Mouse (Mus musculus) CH12.LX (cell line): Measurements from ENCODE around the gene 2200002J24Rik. TPM values are rescaled to one million over a fixed set of nuclear protein-coding genes. Genes with fewer than 3 reads are reported as not detected.

ENCODE experiments used
- DNase-seq: peaks from one replicate; pipeline ENCODE4 v3.0.0-alpha.2; 2013; ENCODE audit errors: extremely low read depth
- H3K27ac ChIP-seq: 2 replicates; pipeline ENCODE4 v1.5.1; 2012; ENCODE audit warnings: low read depth, mild to moderate bottlenecking, control low read depth, moderate library complexity; ENCODE audit not compliant: insufficient read depth
- H3K27me3 ChIP-seq: replicated peaks from 2 replicates; pipeline ENCODE3; 2012; ENCODE audit warnings: inconsistent platforms
- H3K36me3 ChIP-seq, 2 experiments: replicated peaks in 1 of 2; 2 replicates each; pipeline versions ENCODE3 to v1.6.1; 2012; ENCODE audit warnings: inconsistent platforms in 1 of 2, low read length in 1 of 2, mild to moderate bottlenecking in 1 of 2, mixed read lengths in 1 of 2, moderate library complexity in 1 of 2; ENCODE audit not compliant: control insufficient read depth in 1 of 2, insufficient read depth in 1 of 2
- H3K4me1 ChIP-seq, 2 experiments: 2 replicates each; pipeline ENCODE4 v1.6.1; 2012; ENCODE audit warnings: inconsistent platforms in 1 of 2, moderate library complexity in 1 of 2; ENCODE audit not compliant: insufficient read depth in 2 of 2, control insufficient read depth in 1 of 2
- H3K4me2 ChIP-seq: 2 replicates; pipeline ENCODE4 v1.6.1; 2012; ENCODE audit warnings: low read depth, mild to moderate bottlenecking, control low read depth; ENCODE audit not compliant: poor library complexity, insufficient read depth, severe bottlenecking
- H3K4me3 ChIP-seq, 3 experiments: fragments of 150-350 bp in 1 of 3; sonication (generic) in 1 of 3; replicated peaks in 1 of 3; 2 replicates each; pipeline versions ENCODE3 to v1.5.1; 2011 to 2012; ENCODE audit warnings: low read depth in 2 of 3, low read length in 2 of 3, mild to moderate bottlenecking in 2 of 3, moderate library complexity in 2 of 3, control low read depth in 1 of 3, improper control_type of control experiment in 1 of 3, inconsistent platforms in 1 of 3, mixed read lengths in 1 of 3; ENCODE audit not compliant: poor library complexity in 1 of 3
- H3K79me2 ChIP-seq: replicated peaks from 2 replicates; pipeline ENCODE4 v1.6.1; 2012; ENCODE audit warnings: mild to moderate bottlenecking, moderate library complexity; ENCODE audit not compliant: control insufficient read depth, poor library complexity, insufficient read depth, severe bottlenecking; ENCODE audit errors: extremely low read depth
- H3K9ac ChIP-seq: 2 replicates; pipeline ENCODE4 v1.6.1; 2012; ENCODE audit warnings: low read depth, mild to moderate bottlenecking, control low read depth, moderate library complexity; ENCODE audit not compliant: insufficient read depth
- H3K9me3 ChIP-seq: replicated peaks from 2 replicates; pipeline ENCODE3; 2012; ENCODE audit warnings: low read length, inconsistent platforms, mixed read lengths
- CHD1 ChIP-seq: IDR thresholded peaks from 2 replicates; pipeline ENCODE4 v1.6.1; 2012; ENCODE audit warnings: low read depth, low read length, improper control_type of control experiment, inconsistent platforms
- CHD2 ChIP-seq: IDR thresholded peaks from 2 replicates; pipeline ENCODE4 v1.6.1; 2011; ENCODE audit warnings: low read length, improper control_type of control experiment
- E2F4 ChIP-seq: IDR thresholded peaks from 2 replicates; pipeline ENCODE4 v1.6.1; 2011; ENCODE audit warnings: low read depth, low read length, improper control_type of control experiment; ENCODE audit not compliant: insufficient replicate concordance
- EP300 ChIP-seq: IDR thresholded peaks from 2 replicates; pipeline ENCODE4 v1.6.1; 2011; ENCODE audit warnings: low read length, improper control_type of control experiment
- GABPA ChIP-seq: IDR thresholded peaks from 2 replicates; pipeline ENCODE4 v1.6.1; 2012; ENCODE audit warnings: low read depth, low read length, improper control_type of control experiment, inconsistent platforms; ENCODE audit not compliant: insufficient replicate concordance
- IRF4 ChIP-seq: IDR thresholded peaks from 2 replicates; pipeline ENCODE4 v1.6.1; 2014; ENCODE audit warnings: low read depth, mild to moderate bottlenecking, inconsistent platforms, low read length, improper control_type of control experiment
- KAT2A ChIP-seq: IDR thresholded peaks from 2 replicates; pipeline ENCODE4 v1.6.1; 2012; ENCODE audit warnings: low read length, improper control_type of control experiment, inconsistent platforms; ENCODE audit not compliant: insufficient replicate concordance
- MAX ChIP-seq: IDR thresholded peaks from 2 replicates; pipeline ENCODE4 v1.6.1; 2011; ENCODE audit warnings: low read length, improper control_type of control experiment
- MAZ ChIP-seq: IDR thresholded peaks from 2 replicates; pipeline ENCODE4 v1.6.1; 2012; ENCODE audit warnings: low read depth, mild to moderate bottlenecking, inconsistent platforms, low read length, improper control_type of control experiment, moderate library complexity
- MEF2A ChIP-seq: IDR thresholded peaks from 2 replicates; pipeline ENCODE4 v1.6.1; 2014; ENCODE audit warnings: low read depth, mild to moderate bottlenecking, inconsistent platforms, low read length, improper control_type of control experiment, borderline replicate concordance
- MXI1 ChIP-seq: IDR thresholded peaks from 2 replicates; pipeline ENCODE4 v1.6.1; 2011; ENCODE audit warnings: mild to moderate bottlenecking, low read depth, low read length, improper control_type of control experiment
- NRF1 ChIP-seq: IDR thresholded peaks from 2 replicates; pipeline ENCODE4 v1.6.1; 2014; ENCODE audit warnings: low read depth, mild to moderate bottlenecking, inconsistent platforms, low read length, improper control_type of control experiment, moderate library complexity
- POLR2A ChIP-seq: IDR thresholded peaks from 2 replicates; pipeline ENCODE4 v1.6.1; 2011; ENCODE audit warnings: low read depth, mild to moderate bottlenecking, improper control_type of control experiment, low read length
- POLR2AphosphoS2 ChIP-seq: IDR thresholded peaks from 2 replicates; pipeline ENCODE4 v1.6.1; 2011; ENCODE audit warnings: low read depth, low read length, improper control_type of control experiment
- RAD21 ChIP-seq: IDR thresholded peaks from 2 replicates; pipeline ENCODE4 v1.6.1; 2011; ENCODE audit warnings: low read depth, mild to moderate bottlenecking, low read length, improper control_type of control experiment, moderate library complexity
- RCOR1 ChIP-seq: conservative IDR thresholded peaks from 2 replicates; pipeline ENCODE4 v1.6.1; 2012; ENCODE audit warnings: low read depth, mild to moderate bottlenecking, inconsistent platforms, low read length, improper control_type of control experiment
- SIN3A ChIP-seq: IDR thresholded peaks from 2 replicates; pipeline ENCODE4 v1.6.1; 2012; ENCODE audit warnings: low read length, improper control_type of control experiment, inconsistent platforms
- SMC3 ChIP-seq: IDR thresholded peaks from 2 replicates; pipeline ENCODE4 v1.6.1; 2011; ENCODE audit warnings: low read depth, low read length, improper control_type of control experiment
- TBP ChIP-seq: conservative IDR thresholded peaks from 2 replicates; pipeline ENCODE4 v1.6.1; 2011; ENCODE audit warnings: low read depth, low read length, improper control_type of control experiment
- UBTF ChIP-seq: IDR thresholded peaks from 2 replicates; pipeline ENCODE4 v1.6.1; 2012; ENCODE audit warnings: low read depth, mild to moderate bottlenecking, inconsistent platforms, low read length, improper control_type of control experiment, moderate library complexity
- ZKSCAN1 ChIP-seq: IDR thresholded peaks from 2 replicates; pipeline ENCODE4 v1.6.1; 2012; ENCODE audit warnings: low read depth, inconsistent platforms, low read length, improper control_type of control experiment, borderline replicate concordance
- dilution Hi-C: fragments of 300-500 bp; cut with MboI; formaldehyde crosslinking; loops from 2 replicates; pipeline ENCODE4 v1.14.3; 2020; ENCODE audit warnings: low sequenced_read_pairs; ENCODE audit not compliant: extremely low pct_unique_long_range_greater_than_20kb, extremely low pct_ligation_motif_present
- in situ Hi-C: fragments of 300-500 bp; cut with MboI; formaldehyde crosslinking; loops from 3 replicates; pipeline ENCODE4 v1.14.3; 2019; ENCODE audit warnings: low sequenced_read_pairs, low pct_ligation_motif_present, low pct_unique_long_range_greater_than_20kb, mixed read lengths
- polyA plus RNA-seq: library from polyadenylated mRNA; unstranded; fragments of >175 nt; gene quantifications from 2 replicates; pipeline ENCODE4 v1.2.1, GENCODE M21; 2012; ENCODE audit warnings: low read depth; ENCODE audit not compliant: insufficient read length
- total RNA-seq, 2 experiments: library from RNA; depleted of rRNA; stranded (reverse); fragments of 300-350 nt in 1 of 2; fragments of >200 nt in 1 of 2; gene quantifications; 2 replicates each; pipeline ENCODE4 v1.2.3; 2012 to 2014

Gene 2200002J24Rik
- total and polyA plus RNA-seq, 3 experiments = 2.9 to 4.0 (median 3.0) TPM

DNA sequence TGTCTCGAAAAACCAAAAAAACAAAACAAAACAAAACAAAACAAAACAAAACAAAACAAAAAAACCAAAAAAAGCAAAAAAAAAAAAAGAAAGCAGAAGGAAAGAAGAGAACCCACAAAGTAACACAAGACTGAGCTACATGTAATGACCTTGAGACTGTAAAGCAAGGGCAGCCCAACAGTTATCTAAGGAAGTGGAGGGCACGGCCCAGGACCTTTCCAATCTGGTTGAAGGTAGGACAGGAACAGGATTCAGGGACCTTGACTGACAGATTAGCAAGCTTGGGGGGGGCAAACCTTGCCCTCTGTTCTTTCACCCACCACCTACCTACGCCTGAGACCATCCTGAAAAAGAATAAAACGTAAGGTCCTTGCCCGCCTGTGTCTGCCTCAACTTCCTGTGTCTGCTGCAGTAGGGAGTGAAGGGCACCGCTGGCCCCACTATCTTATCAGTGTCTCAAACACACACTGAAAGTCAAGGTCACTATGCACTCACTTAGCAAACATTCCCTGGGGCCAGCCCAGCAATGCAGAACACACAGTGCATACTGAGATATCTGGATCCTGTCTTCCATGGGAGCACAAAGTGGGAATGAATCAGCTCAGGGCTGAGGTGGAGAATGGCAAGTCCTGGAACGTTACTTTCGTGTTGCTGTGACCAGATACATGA lies 7.6 kb downstream of the 2200002J24Rik start:
- no peaks in the 10 kb centered on the region for H3K9me3 ChIP-seq
- no peaks in the 10 kb centered on the region for H3K36me3 ChIP-seq
- TF ChIP-seq EP300 (no peak), POLR2AphosphoS2 (no peak), CHD1 (no peak), UBTF (no peak), MAZ (no peak), KAT2A (no peak)
- TF ChIP-seq, all 38 proteins: peak for 0
- Histone ChIP-seq H3K27me3 (peaks cover 8% of the 10 kb centered on the region), H3K79me2 (no peaks in the 10 kb centered on the region), H3K4me2 (no peak overlapping the region), H3K4me1 (peaks cover 0 to 4% of the 10 kb centered on the region in 2 experiments; a peak in 1 of 4 replicates), H3K4me3 (no peak overlapping the region), H3K9ac (no peak overlapping the region), H3K27ac (no peak overlapping the region)
- dilution Hi-C loops (no loop called here), in situ Hi-C loops (no loop called here)
- DNase-seq = no peak

DNA sequence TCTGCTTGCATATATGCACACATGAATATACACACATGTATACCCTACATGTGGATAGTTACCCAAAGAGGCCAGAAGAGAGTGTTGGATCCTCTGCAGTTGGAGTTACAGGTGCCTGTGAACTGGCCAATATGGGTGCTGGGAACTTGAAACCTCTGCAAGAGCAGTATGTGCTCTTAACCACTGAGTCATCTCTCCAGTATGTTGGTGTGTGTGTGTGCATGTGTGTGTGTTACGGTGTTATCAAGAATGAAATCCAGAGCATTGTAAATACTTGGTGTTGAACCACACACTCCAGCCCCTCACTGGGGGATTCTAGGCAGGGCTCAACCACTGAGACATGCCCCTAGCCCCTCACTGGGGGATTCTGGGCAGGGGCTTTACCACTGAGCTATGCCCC lies 8.7 kb downstream of the 2200002J24Rik start:
- Histone ChIP-seq H3K79me2 (no peaks in the 10 kb centered on the region), H3K9me3 (no peaks in the 10 kb centered on the region), H3K27me3 (peaks cover 15% of the 10 kb centered on the region), H3K4me3 (no peak overlapping the region), H3K27ac (no peak overlapping the region), H3K9ac (no peak overlapping the region), H3K4me1 (peaks cover 0 to 4% of the 10 kb centered on the region in 2 experiments; a peak in 1 of 4 replicates), H3K4me2 (no peak overlapping the region), H3K36me3 (no peaks in the 10 kb centered on the region)
- TF ChIP-seq IRF4 (no peak), MXI1 (no peak), SIN3A (no peak), TBP (no peak), RCOR1 (no peak), CHD1 (no peak), POLR2A (no peak), POLR2AphosphoS2 (no peak), UBTF (no peak), ZKSCAN1 (no peak), MAX (no peak), RAD21 (no peak), E2F4 (no peak), GABPA (no peak), CHD2 (no peak), NRF1 (no peak), SMC3 (no peak), MEF2A (no peak)
- in situ Hi-C loops = no loop called here
- DNase-seq = no peak
- dilution Hi-C loops = no loop called here
